Mouse (Mus musculus) C2C12 (cell line): ENCODE data around the gene Mrpl47.

Experiments
- CEBPB ChIP-seq: IDR thresholded peaks from one replicate; pipeline ENCODE4 v1.6.1; 2011; ENCODE audit warnings: low read depth, mild to moderate bottlenecking, control low read depth, moderate library complexity
- CTCF ChIP-seq: IDR thresholded peaks from one replicate; pipeline ENCODE4 v1.5.1; 2011; ENCODE audit not compliant: control insufficient read depth, insufficient read depth, insufficient read length
- FOSL1 ChIP-seq: IDR thresholded peaks from one replicate; pipeline ENCODE4 v1.8.0; 2011; ENCODE audit warnings: mild to moderate bottlenecking, low read length; ENCODE audit not compliant: poor library complexity, insufficient read depth, severe bottlenecking
- MAX ChIP-seq: IDR thresholded peaks from one replicate; pipeline ENCODE4 v1.6.1; 2011; ENCODE audit warnings: mild to moderate bottlenecking, control low read depth
- MYOD1 ChIP-seq: IDR thresholded peaks from one replicate; pipeline ENCODE4 v1.6.1; 2011; ENCODE audit warnings: low read depth; ENCODE audit not compliant: control insufficient read depth, insufficient read length
- MYOG ChIP-seq: IDR thresholded peaks from one replicate; pipeline ENCODE4 v1.6.1; 2011; ENCODE audit not compliant: control insufficient read depth, insufficient read length; ENCODE audit errors: extremely low read depth

GRCm38 (mm10) chr3:32708368-32709231 is 28.8 kb downstream of the Mrpl47 start:
- TF ChIP-seq CTCF = no peak
- no peak for TF ChIP-seq MYOG
- no peak for TF ChIP-seq CEBPB
- no peak for TF ChIP-seq MYOD1
- no peak for TF ChIP-seq FOSL1
- TF ChIP-seq MAX = no peak
